9 mouse cellular contexts compared by ENCODE assay signal in the genomic region with DNA sequence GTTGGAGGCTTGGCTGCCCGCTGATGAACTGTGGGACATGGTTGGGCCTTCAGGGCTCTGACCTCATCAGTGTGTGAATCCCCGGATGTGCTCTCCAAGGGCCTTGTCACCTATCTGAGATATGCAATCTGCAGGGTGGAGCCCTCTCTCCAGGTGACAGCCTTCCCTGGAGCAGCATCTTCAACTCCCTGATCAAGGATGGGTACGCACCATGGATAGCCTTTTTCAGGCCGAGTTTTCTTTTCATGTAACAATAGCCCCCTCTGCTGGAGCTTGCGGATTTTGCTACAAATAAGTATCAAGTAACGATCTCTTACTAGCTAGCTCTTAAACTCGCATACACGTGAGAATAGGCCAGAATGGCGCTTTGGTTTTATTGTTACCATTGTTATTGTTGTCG. TPM values are rescaled to one million over a fixed set of nuclear protein-coding genes. Genes with fewer than 3 reads are reported as not detected.
DNase-seq lines count a peak whose midpoint lies in the region; ATAC-seq and TF ChIP-seq lines count a peak whose summit lies in the region.
"Had no signal": no experiment of that assay in that cellular context is flagged by ENCODE, and none has a peak within 500 bp of the region (broad histone marks: within the 10 kb centered on the region; RNA-seq: fewer than 3 reads in every experiment).

No protein-coding gene starts in this region.

- no peaks in the 10 kb centered on the region for H3K27me3 ChIP-seq in ES-Bruce4 (ENCODE audit: control insufficient read depth, insufficient read depth, low read length, poor library complexity, severe bottlenecking)
- H3K27me3 ChIP-seq in kidney, postnatal 0 days (ENCODE audit: insufficient read depth, low read length): no peaks in the 10 kb centered on the region
- no peaks in the 10 kb centered on the region for H3K27me3 ChIP-seq in limb, embryonic 14.5 days (ENCODE audit: control insufficient read depth, insufficient read depth, low read length)

- TF ChIP-seq EP300 in ES-Bruce4 (IDR thresholded peaks at IDR 0.05; ENCODE audit: insufficient read depth, low read depth, low read length): no peak

- peak; percentile 5 for TF ChIP-seq CTCF in ES-Bruce4 (IDR thresholded peaks at IDR 0.05; ENCODE audit: low read depth, low read length)
- TF ChIP-seq CTCF in kidney, postnatal 0 days (IDR thresholded peaks at IDR 0.05; ENCODE audit: low read depth): peak; percentile 77

- H3K4me3 ChIP-seq in ES-Bruce4 (ENCODE audit: low read depth, low read length): no peak overlapping the region
- no peak overlapping the region for H3K4me3 ChIP-seq in kidney, postnatal 0 days (replicated peaks; ENCODE audit: low read depth, low read length)
- H3K4me3 ChIP-seq in limb, embryonic 14.5 days (replicated peaks; ENCODE audit: low read length): no peak overlapping the region
- H3K4me3 ChIP-seq: limb, embryonic 15.5 days had no signal

- no peak for ATAC-seq in kidney, postnatal 0 days (replicated peaks; ENCODE audit: low FRiP score, low read depth)
- no peak for ATAC-seq in limb, embryonic 14.5 days (ENCODE audit: low FRiP score, low read depth)

- DNase-seq in adrenal gland, adult (ENCODE audit: inconsistent age in 2 of 2, low spot score in 1 of 2): peak; percentile 52 to 91
- DNase-seq in adrenal gland, adult 8-10 months: no peak
- DNase-seq in cerebellum, adult 11 months: peak; percentile 57
- peak; percentile 69 for DNase-seq in forelimb bud, embryonic 11.5 days (ENCODE audit: low read depth, low spot score)
- DNase-seq in kidney, postnatal 0 days (ENCODE audit: low spot score): peak; percentile 75
- peak; percentile 56 for DNase-seq in limb, embryonic 14.5 days (ENCODE audit: low spot score)
- peak; percentile 73 for DNase-seq in right cerebral cortex, adult 18-20 months

- WGBS in kidney, postnatal 0 days: 19% methylated on average over 10 of the region's 10 CpGs
- WGBS in limb, embryonic 14.5 days: 15% methylated on average over 10 of the region's 10 CpGs

- no peaks in the 10 kb centered on the region for H3K36me3 ChIP-seq in ES-Bruce4 (ENCODE audit: control insufficient read depth, insufficient read depth, low read length, poor library complexity, severe bottlenecking)
- H3K36me3 ChIP-seq in kidney, postnatal 0 days (ENCODE audit: insufficient read depth, low read length): no peaks in the 10 kb centered on the region
- H3K36me3 ChIP-seq in limb, embryonic 14.5 days (ENCODE audit: control insufficient read depth, insufficient read depth, low read length): no peaks in the 10 kb centered on the region
- H3K36me3 ChIP-seq: limb, embryonic 15.5 days had no signal

- H3K4me1 ChIP-seq in ES-Bruce4 (ENCODE audit: control insufficient read depth, insufficient read depth, low read length): no peaks in the 10 kb centered on the region
- H3K4me1 ChIP-seq in kidney, postnatal 0 days (replicated peaks; ENCODE audit: insufficient read depth, low read length): no peaks in the 10 kb centered on the region
- no peaks in the 10 kb centered on the region for H3K4me1 ChIP-seq in limb, embryonic 14.5 days (ENCODE audit: control insufficient read depth, insufficient read depth, low read length)
- H3K4me1 ChIP-seq: limb, embryonic 15.5 days had no signal

- no peaks in the 10 kb centered on the region for H3K9me3 ChIP-seq in ES-Bruce4 (replicated peaks; ENCODE audit: control insufficient read depth, insufficient read depth, low read length, poor library complexity, severe bottlenecking)
- no peaks in the 10 kb centered on the region for H3K9me3 ChIP-seq in kidney, postnatal 0 days (replicated peaks; ENCODE audit: low read length)
- H3K9me3 ChIP-seq in limb, embryonic 14.5 days (ENCODE audit: control insufficient read depth, low read length): no peaks in the 10 kb centered on the region
- H3K9me3 ChIP-seq: limb, embryonic 15.5 days had no signal

- no peak overlapping the region for H3K27ac ChIP-seq in ES-Bruce4 (ENCODE audit: insufficient read depth, low read length)
- no peak overlapping the region for H3K27ac ChIP-seq in kidney, postnatal 0 days
- no peak overlapping the region for H3K27ac ChIP-seq in limb, embryonic 14.5 days (replicated peaks; ENCODE audit: low read depth, low read length)
- H3K27ac ChIP-seq: limb, embryonic 15.5 days had no signal

- H3K4me2 ChIP-seq in kidney, postnatal 0 days (ENCODE audit: low read length): no peak overlapping the region
- no peak overlapping the region for H3K4me2 ChIP-seq in limb, embryonic 14.5 days (replicated peaks; ENCODE audit: low read depth, low read length, severe bottlenecking)
- H3K4me2 ChIP-seq: limb, embryonic 15.5 days had no signal

- TF ChIP-seq POLR2A in ES-Bruce4 (IDR thresholded peaks at IDR 0.05; ENCODE audit: insufficient read depth, low read length): no peak
- TF ChIP-seq POLR2A in limb, embryonic 14.5 days (IDR thresholded peaks at IDR 0.05; ENCODE audit: borderline replicate concordance, extremely low read depth, insufficient read depth, insufficient read length): no peak

- H3K9ac ChIP-seq in ES-Bruce4 (ENCODE audit: low read depth, poor library complexity, severe bottlenecking): no peak overlapping the region
- no peak overlapping the region for H3K9ac ChIP-seq in kidney, postnatal 0 days (ENCODE audit: low read depth, low read length)
- H3K9ac ChIP-seq in limb, embryonic 14.5 days (ENCODE audit: low read depth, low read length, severe bottlenecking): no peak overlapping the region
- H3K9ac ChIP-seq: limb, embryonic 15.5 days had no signal

RNA-seq across cellular contexts. Expression of a gene that starts 10.2 kb away (rescaled TPM):
- 10 to 100 TPM; 46.6 to 60.5 (median 54.6) TPM for total RNA-seq in adrenal gland, adult 8-10 months (2022)
- 6.9 and 7.4 TPM in 2 replicates for polyA plus RNA-seq in ES-Bruce4 (2011; ENCODE audit: insufficient read depth, insufficient read length, low read depth, missing spikeins)
- polyA plus RNA-seq in kidney, postnatal 0 days (2015; fragmentation: Nextera tagmentation; extraction: Ambion mirVana): 19.5 and 21.9 TPM in 2 replicates
- 13.6 and 14.8 TPM in 2 replicates for polyA plus RNA-seq in limb, embryonic 14.5 days (2012; rRNA removed)
- polyA plus RNA-seq in limb, embryonic 14.5 days (2014; fragmentation: Nextera tagmentation; extraction: Ambion mirVana): 17.0 and 19.1 TPM in 2 replicates

RNA-seq across cellular contexts. Expression of a gene that starts 40.2 kb away (rescaled TPM):
- total RNA-seq in adrenal gland, adult 8-10 months (2022): 100 to 1,000 TPM; 183 to 208 (median 201) TPM
- polyA plus RNA-seq in ES-Bruce4 (2011; ENCODE audit: insufficient read depth, insufficient read length, low read depth, missing spikeins): 140 and 152 TPM in 2 replicates
- polyA plus RNA-seq in kidney, postnatal 0 days (2015; fragmentation: Nextera tagmentation; extraction: Ambion mirVana): 354 and 357 TPM in 2 replicates
- 180 and 214 TPM in 2 replicates for polyA plus RNA-seq in limb, embryonic 14.5 days (2012; rRNA removed)
- polyA plus RNA-seq in limb, embryonic 14.5 days (2014; fragmentation: Nextera tagmentation; extraction: Ambion mirVana): 327 and 340 TPM in 2 replicates

RNA-seq across cellular contexts. Expression of a gene that starts 49.4 kb away (rescaled TPM):
- total RNA-seq in adrenal gland, adult 8-10 months (2022): 100 to 1,000 TPM in 3 of 4 experiments, 10 to 100 TPM in 1; 77.7 to 149 (median 123) TPM
- polyA plus RNA-seq in ES-Bruce4 (2011; ENCODE audit: insufficient read depth, insufficient read length, low read depth, missing spikeins): not detected in 2 replicates
- polyA plus RNA-seq in kidney, postnatal 0 days (2015; fragmentation: Nextera tagmentation; extraction: Ambion mirVana): 4.1 and 4.4 TPM in 2 replicates
- 2.1 and 2.7 TPM in 2 replicates for polyA plus RNA-seq in limb, embryonic 14.5 days (2012; rRNA removed)
- polyA plus RNA-seq in limb, embryonic 14.5 days (2014; fragmentation: Nextera tagmentation; extraction: Ambion mirVana): 1.2 and 2.2 TPM in 2 replicates
